Mouse (Mus musculus): Measurements from ENCODE around the gene Itpk1.

The Itpk1 gene

DNA sequence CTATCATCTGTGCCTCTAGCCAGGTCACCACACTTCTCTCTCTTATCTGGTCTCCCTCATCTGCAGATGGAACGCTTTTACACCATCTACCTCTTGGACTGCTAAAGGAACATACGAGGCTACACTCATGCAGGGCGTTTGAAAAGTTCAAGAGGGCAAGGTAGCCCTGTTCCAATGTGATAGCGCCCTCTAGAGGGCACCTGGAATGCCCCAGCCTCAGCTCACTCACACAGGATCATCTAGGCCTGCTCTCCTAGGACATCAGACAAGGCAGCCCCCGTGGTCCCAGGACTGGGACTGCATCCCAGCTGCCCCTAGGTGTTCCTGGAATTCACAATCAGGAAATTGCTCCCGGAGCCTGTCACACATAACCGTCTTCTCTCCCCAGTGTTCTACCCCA, 108.3 kb downstream of the Itpk1 start:
- no peak for DNase-seq (ENCODE audit: low spot score in 2 of 2)

DNA sequence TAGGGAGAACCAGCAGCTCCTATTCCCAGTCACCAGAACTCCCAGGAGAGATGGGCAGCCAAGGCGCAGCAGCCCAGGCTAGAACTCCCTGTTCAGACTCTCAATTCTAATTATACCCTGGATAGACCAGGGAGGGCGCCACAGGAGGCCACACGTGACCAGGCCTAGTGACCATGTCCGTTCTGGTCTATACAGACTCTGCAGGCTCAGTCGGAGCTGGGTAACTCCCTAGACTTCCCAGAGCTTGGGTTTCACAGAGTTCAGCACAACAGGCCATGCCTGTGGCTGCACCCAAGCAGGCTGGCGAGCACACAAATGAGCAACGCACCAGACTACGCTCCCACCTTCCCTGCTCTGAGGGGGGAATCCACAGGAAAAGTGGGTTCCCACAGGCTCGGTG, 110.1 kb downstream of the Itpk1 start:
- no peak for DNase-seq (ENCODE audit: low spot score in 2 of 2)

DNA sequence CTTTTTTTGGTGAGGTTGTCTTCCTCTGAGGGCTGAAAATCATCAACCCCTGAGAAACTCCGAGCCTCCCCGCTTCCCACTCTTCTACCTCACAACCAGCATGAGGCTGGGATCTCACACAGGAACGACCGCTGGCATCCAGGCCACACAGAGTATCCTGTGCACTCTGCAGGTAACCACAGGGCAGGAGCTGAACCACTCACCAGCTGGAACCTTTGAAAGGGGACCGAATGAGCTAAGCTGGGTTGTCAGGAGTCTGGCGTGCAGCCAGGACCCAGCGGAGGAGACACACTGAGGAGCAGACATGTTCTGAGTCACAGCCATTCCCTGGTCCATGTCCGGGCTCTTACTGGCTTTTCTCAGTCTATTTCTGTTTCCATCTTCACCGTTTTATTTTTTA, 111.0 kb downstream of the Itpk1 start:
- peak in 1 of 2 experiments; percentile 74 for DNase-seq (ENCODE audit: low spot score in 2 of 2)

DNA sequence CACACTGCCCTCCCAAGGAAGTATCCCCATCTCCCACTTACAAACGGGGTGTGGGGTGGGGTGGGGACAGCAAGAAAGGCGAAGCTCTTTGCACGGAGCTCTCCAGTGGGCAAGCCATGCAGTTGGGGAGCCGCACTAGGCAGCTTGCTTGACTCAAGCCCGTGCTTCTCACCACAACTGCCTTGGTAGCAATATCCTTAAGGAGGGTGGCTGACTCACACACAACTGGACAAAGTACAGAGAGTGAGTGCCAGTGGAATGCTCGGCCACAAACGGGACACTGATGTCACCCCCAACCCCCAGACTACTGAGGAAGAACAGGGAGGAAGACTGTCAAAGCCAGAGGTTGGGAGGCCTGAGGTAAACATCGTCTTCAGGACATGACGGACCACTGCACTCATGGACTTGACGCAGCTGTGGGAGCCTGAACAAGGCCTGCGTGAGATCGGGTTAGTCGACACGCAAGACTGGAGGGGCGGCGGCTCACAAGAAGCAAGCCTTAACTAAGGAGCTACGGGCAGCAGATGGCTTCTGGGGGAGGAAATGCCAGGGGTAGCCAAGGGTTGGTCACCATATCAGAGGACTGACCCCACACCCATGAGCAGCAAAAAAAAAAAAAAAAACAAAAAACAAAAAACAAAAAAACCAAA, 113.9 kb downstream of the Itpk1 start:
- no peak for DNase-seq (ENCODE audit: low spot score in 2 of 2)

DNA sequence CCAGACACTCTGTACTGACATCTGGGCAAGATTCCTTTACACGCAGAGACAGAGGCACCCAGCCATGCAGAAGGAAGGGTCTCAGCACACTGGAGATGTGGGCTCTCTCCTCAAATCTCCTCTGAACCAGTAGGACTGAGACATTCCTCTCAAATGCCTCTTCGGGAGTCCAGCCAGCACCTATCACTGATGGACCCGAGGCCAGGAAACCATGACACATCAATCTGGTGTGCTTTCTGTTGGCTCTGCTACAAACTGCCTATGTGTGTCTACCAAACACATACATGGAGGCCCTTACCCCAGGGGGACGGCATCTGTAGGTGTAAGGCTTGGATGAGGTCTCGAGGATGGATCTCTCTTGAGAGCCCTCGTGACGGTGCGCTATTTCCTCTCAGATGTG, 117.6 kb downstream of the Itpk1 start:
- no peak for DNase-seq (ENCODE audit: low spot score in 2 of 2)

DNA sequence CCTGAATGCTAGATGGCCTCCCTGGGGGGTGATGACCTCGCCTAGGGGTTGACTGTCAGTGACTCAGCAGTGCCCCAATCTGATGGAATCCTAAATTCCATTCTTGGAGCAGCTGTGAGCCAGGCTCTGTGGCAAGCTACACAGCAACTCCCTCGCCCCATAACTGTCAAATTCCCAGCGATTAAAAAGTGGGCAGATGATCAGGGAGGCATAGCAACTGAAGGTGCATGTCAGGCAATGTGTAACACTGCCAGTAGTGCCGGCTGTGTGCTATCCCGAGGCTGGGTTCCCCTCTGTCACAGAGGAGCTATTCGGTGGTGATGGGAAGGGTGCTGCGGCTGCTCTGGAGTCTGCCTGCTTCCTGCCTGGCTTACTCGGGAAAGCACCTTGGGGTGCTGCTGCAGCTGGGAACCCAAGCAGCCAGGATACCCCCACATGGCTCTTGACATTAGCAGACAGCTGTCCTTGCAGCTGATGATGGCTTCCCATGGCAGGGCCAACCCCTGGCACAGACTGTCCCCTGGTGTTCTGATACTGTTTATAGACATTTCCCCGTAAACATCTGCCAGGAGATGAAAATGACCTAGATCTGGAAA, 118.3 kb downstream of the Itpk1 start:
- DNase-seq (ENCODE audit: low spot score in 2 of 2) = no peak

DNA sequence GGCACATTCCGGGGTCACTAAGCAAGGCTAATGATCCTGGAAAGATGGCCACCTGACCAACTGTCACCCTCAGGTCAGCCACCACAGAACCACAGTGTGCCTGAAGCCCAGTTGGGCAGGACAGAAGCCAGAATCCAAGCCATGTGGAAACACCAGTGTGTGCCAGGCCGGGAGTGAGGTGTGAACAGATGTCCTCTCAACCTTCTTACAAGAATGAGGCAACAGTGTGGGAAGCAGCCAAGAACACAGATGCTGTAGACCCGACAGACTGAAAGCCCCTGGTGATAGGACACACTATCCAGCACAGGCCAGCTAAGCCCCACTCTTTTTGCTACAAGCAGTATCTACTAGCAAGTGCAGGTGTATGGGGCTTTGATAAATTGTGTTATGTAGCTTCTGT, 119.3 kb downstream of the Itpk1 start:
- DNase-seq (ENCODE audit: low spot score in 2 of 2) = peak in 1 of 2 experiments; percentile 42

DNA sequence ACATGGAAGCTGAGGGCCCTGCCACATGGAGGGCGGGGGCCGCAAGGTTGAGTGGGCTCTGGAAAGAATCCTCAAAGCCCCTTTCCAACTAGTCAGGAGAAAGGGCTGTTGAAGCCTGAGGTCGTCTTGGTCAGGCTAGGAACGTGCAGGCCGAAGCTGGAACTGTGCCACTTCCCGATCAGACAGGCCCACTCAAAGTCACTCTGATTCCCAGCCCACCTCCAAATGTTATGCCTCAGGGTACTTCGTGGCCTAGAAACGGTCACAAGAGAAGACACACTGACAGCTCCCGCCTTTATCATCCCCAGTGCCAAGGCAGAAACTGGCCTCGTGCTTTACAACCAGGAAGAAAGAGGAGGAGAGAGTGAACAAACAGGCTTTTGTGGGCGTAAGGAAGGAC, 122.3 kb downstream of the Itpk1 start:
- DNase-seq (ENCODE audit: low spot score in 2 of 2) = no peak

DNA sequence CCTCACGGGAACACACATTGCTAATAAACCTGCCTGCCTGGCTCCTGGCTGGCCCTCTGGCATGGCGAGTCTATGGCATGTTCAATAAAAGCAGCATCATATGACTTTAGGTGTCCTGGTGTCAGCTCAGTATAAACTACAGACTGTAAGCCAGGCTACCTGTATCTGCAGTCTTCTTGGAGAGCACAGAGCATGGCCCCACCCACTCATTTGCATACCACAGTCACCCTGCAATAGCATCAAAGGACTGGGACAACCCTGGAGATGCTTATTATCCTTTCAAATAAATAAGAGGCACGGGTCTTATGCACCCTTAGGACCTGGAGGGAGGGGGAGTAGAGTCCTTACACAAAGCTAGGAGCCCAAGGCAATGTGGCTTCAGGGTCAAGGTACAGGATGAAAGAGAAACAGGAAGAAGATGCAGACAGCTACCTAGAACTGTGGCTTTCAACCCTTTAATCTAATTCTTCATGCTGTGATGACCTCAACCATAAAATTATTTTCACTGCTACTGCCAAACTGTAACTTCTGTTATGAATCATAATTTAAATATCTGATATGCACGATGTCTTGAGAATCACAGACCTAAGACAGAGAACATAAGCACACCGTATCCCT, 123.0 kb downstream of the Itpk1 start:
- no peak for DNase-seq (ENCODE audit: low spot score in 2 of 2)

DNA sequence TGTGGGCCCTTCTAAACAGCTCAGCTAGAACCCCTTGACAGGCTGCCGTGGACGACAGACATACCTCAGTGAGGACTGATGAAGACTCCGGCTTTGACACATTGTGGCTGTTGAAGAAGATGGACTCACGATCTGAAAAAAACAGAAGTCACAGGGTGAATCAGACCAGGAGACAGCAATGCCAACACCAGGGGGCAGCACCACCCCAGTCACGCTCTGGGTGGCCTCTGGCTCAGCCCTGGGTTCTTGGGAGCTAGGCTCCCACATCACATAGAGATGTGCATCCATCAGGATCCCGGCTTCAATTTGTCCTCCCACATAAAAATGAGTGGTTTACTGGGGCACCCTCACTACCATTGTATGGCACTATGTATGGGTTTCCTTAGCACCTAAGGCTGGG, 125.7 kb downstream of the Itpk1 start:
- DNase-seq (ENCODE audit: low spot score in 2 of 2) = peak; percentile 71 to 79

DNA sequence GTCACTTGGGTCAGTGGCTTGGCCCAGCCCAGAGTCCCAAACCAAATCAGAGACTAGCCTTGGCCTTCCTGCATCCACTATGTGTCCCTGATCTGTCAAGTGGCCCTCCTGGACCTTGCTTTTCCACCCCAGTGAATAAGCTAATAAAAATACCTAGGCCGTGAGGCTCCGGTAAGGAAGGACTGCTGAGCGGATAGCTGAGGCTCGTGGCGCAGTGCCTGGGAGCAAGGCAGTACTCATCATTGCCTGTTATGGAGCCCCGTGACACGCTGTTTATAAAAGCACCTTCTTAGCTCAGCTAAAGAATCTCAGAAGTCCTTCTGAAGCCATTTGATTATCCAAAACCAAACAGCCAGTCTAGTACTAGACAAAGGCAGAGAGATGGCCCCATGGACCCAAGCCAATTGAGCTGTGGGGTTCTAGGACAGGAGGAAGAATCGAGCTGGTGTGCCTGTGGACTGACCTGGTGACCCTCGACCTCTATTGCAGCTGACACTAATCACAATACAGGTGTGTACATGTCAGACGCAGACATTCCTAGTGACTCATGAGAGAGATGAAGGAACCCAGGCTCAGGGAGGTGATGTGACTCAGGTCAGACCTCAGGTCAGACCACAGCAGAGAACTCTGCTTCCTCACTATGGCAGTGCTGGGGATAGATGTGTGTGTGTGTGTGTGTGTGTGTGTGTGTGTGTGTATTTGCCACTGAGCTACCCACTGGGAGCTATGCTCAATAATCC, 127.9 kb downstream of the Itpk1 start:
- DNase-seq (ENCODE audit: low spot score in 2 of 2) = no peak

DNA sequence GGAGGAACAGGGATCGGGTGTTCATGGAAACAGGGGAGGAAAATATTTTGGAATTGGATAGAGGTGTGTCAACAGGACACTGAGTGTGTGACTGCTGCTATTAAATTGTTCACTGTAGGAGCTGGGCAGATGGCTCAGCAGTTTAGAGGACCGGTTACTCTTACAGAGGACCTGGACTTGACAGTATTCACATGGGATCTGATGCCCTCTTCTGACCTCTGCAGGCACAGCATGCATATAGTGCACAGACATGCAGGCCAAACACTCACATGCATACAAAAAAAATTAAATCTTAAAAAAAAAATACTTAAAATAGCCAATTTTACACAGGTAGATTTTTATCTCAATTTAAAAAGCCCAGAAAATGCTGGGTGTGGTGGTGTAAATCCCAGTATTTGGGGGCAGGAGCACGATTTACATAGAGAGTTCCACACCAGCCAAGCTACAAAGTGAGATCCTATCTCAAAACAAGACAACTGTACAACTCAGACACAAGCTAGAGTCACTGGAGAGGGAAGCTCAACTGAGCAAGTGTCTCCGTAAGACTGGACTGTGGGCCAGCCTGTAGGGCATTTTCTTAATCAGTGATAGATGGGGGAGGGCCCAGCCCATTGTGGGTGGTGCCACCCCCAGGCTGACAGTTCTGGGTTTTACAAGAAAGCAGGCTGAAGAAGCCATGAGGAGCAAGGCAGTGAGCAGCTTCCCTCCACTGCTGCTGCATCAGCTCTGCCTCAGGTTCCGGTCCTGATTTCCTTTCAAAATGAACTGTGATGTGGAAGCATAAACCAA, 129.0 kb downstream of the Itpk1 start:
- no peak for DNase-seq (ENCODE audit: low spot score in 2 of 2)

DNA sequence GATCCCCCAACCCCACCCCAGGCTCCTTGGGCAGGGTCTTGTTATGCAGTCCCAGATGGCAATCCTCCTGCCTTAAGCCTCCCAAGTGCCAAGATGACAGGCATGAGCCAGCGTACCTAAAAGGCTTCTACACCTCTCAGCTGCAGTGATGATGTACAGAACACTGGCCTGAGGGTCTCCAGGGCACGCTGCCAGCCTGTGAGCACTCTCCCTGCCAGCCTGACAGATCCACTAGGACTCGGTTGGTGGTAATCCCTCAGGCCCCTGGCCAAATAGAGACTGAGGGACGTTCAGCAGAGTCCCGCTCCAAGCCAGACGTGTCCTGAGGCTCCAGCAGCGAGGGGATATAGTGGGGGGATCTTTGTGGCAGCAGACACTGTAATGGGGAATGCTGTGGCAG, 131.7 kb downstream of the Itpk1 start:
- DNase-seq (ENCODE audit: low spot score in 2 of 2) = peak in 1 of 2 experiments; percentile 41

DNA sequence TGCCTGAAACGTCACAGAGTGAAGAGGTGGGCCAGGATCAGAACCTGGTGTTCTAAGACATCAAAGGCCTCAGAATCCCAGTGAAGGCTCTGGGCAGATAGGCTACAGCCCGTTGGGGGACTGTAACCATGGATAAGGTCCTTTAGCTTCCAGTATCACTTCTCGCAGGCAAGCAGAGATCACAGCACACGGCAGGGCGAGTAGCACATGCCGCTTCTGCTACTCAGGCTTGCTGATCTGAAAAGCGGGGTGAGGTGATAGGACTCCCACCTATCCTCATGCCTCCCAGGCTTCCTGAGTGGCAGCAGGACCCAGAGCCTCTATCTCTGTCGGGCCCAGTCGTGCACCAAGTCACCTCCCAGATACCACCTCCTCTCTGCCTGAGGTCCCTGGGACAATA, 133.1 kb downstream of the Itpk1 start:
- DNase-seq (ENCODE audit: low spot score in 2 of 2) = no peak

DNA sequence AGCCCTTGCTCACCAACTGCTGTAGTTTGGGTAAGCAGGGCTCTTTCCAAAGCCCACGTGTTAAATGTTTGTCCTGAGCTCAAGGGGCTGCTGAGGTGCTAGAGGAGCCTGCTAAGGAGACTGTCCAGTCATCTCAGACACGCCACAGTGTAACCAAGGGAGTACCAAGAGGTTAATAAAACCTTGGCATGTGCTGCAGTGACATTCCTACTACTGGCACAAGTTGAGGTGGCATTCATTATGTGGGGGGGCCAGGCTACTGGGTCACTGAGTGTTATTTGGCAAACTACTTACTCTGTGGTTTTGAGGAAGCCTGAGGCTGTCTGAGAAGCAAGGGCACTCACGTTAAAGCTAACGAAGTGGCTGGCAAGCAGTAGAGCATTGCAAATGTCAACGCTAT, 134.0 kb downstream of the Itpk1 start:
- DNase-seq (ENCODE audit: low spot score in 2 of 2) = no peak

DNA sequence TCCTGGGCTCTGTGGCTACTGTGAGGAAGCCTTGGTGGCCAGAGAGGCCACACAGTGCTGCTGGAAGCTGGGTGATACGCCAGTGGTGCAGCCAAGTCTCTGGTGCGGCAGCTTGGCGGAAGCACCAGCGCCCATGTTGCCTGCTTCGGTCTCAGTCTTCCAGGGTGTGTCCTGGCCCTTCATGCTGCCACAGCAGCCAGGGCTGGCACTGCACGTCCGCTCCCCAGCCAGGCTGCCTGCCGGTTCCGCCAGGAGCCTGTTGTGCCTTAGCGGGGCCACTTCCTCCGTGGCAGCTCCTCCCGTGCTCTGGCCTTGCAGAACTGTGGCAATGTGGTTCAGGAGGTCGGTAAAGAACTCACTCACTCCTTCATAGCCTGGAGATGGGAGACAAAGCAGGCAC, 134.6 kb downstream of the Itpk1 start:
- no peak for DNase-seq (ENCODE audit: low spot score in 2 of 2)

DNA sequence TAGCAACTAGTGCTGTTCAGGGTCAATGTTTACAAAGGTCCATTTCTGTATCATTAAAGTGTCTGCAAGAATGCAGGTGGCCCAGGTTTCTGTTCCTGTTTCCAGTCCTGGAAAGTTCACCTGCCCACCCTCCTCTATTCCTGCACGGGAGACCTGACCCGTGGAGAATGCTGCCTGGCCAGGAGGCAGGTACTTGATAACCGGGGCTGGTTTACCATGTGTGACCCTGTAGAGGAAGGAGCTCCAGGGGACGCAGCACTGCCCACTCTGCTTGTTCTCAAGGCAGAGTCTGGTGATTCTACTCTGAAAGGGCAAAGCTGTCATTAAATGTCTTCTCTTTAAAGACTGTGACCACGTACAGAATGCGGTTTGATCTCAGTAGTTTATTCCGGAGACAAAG, 136.5 kb downstream of the Itpk1 start:
- DNase-seq (ENCODE audit: low spot score in 2 of 2) = no peak

DNA sequence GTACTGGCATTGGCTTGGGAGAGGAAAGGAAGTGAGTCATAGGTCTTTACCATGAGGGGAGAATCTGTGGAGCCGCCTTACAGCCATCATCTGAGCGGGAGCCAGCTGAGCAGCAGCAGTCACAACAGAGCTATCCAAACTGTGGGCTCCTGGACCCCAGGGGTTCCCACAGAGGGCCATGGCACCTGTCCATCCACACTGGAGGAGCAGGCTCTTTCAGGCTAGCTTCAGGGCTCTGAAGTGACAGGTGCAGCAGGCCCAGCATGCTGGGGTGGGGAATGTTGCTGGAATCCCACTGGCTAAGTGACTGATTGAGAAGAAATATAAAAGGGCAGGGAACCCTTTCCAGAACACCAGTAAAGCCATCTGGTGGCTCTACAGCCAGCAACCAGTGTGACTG, 137.8 kb downstream of the Itpk1 start:
- DNase-seq (ENCODE audit: low spot score in 2 of 2) = no peak

DNA sequence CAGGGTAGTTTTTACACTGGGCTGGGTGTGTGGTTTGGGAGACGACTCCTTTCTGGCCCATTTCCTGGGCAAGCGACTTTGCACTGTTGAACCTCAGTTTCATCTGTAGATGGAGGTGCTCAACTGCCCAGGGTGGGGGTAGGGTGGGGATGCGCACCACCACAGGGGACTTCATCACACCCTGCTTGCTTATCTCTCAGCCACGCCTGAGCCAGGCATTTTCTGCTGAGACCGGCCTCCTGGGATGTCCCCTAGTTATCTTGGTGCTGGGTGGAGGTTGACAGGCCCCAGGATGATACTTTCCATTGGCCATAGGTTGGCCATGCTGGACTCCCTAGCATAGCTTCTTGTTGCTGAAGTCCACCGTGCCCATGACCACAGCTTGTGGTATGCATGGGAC, 139.6 kb downstream of the Itpk1 start:
- DNase-seq (ENCODE audit: low spot score in 2 of 2) = no peak

DNA sequence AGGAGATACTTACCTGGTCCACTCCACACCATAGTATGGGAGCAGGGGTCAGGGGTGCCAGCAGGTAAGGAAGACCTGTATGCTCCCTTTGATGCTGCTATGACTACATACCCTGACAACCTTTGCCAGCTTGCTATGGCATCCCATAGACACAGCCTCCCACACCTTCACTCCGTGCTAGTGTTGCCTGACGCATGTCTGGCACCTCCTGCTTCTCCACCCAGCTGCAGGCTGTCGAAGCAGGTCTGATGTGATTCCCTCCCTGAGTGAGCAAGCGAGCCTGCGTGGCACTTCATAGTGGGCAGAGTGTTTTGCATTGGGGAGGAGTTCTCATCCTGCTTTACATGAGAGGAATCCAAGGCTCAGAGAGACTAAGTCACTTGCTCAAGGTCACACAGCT, 147.4 kb downstream of the Itpk1 start:
- DNase-seq (ENCODE audit: low spot score in 2 of 2) = no peak

DNA sequence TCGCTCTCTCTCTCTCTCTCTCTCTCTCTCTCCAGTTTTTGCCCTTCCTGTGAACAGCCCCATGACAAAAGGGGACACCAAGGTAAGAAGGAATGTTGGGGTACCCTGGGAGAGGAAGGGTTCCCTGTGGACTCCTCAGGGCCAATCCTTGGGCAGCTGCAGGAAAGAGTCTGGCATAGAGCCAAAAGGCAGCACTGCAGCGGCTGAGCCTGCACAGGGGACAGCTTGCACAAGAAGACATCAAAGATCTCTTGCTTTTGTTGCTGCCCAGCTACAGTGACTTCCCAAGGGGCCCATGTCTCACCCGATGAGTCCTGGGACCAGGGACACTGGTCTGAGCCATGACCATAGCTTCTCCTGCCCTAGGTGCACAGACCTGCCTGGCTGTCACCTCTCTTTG, 148.9 kb downstream of the Itpk1 start:
- DNase-seq (ENCODE audit: low spot score in 2 of 2) = no peak
